Mouse (Mus musculus) ES-CJ7 (cell line): ENCODE results near the gene Mrps27.
A peak's percentile ranks its signal among the peaks of the same experiment; 100 is the strongest.

Experiments
- DNase-seq: peaks from one replicate; pipeline ENCODE4 v3.0.0; 2011; ENCODE audit warnings: low read depth, low spot score

The Mrps27 gene

DNA sequence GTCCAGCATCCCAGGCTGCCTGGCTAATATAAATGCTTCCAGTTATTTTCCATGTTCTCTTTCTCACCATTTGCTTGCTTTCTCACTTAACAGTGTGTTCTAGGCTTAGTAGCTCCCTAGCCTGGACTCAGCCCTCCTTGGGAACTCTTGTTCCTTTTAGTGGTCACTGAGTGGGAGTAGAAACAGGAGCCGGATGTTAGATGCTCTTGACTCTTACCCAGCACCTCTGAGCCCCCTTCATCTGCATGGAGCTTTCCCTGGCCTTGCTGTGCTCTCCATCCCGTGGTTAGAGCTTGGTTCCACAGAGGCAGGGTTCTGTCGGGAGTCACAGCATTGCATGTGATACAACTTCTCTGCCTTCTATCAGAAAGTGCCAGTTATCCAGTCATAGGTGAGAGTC is 7.0 kb downstream of the Mrps27 start:
- no peak for DNase-seq

DNA sequence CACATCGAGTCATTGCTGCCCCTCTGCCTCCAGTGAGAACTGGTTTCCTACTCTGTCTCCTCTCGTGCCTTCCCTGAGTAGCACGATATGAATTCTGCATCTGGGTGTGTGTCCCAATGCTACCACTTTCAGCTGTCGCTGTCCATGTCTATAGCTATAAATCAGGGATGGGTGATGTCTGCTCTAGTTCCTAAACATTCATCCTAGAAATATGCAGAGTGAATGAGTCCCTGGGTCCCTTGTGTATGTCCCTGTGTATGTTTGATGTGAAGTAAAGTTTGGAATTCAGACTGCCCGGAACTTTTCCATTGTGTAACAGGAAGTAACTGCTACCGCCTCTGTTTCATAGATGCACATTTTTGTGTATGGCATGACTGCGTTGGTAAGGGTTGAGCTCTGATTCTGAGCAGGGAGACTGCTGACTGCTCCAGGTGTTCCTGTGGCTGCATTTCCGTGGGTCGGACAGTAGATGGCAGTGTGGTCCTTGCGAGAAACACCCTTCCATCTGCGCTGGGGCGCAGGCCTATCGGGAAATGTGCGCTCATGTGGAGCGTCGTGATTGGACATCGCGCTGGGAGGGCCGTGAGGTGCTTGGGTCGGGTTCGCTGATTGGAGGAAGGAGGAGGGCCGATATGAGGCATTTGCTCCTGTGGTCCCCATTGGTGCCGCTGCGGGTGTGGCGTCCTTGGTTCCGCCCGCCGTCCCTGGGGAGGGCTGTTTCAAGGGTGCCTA is 8.3 kb downstream of the Mrps27 start:
- DNase-seq, result peak; percentile 99

DNA sequence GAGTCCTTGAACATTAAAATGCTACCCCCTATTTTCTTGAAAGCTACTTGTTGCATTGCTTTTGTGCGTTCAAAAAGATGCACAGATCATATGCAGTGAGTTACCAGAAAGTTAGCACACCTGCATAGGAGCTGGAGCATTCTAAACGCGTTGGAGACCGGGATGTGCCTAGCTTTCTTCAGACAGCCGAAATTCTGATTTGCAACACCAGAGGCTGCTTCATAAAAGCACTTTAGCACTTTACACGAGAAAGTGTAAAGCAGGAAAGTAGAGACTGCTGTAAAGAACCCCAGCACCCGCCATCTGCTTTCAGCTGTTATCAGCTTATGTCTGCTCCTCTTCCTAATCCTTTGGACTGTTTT is 8.9 kb downstream of the Mrps27 start:
- no peak for DNase-seq

DNA sequence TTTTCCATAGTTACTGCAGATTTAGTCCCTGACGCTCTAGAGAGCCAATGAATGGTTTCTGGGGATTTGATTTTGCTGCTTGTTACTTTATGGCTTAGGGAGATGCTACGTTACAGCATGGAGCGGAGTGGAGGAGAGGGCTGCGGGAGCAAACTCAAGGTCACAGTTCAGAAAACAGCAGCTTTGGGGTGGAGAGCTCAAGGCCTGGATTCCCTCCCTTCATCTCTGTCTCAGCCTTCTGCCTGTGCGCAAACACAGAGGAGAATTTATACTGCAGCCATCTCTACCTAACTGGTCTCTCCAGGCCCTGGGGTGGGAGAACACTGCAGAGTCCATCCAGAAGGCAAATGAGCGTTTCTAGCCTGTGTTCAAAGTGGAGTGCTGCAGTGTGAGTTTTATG is 10.5 kb downstream of the Mrps27 start:
- DNase-seq, result no peak

DNA sequence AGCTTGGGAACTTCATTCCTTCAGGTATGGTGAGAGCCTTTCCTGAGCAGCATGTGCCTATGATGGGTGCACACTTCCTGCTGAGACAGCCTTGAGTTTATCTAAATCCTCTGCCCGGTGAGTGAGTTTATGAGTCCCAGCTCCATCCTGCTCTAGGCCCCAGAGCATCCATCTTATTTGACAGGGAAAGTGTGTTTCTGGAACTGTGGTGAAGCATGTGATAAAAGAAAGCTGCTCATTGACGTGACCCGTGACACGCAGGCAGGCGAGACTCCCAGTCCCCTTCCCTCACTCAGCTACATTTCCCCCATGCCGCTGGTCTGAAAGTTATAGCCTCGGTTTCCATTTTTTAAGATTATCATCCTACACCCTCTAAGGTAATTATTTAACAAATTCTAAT is 11.3 kb downstream of the Mrps27 start:
- DNase-seq, result no peak

DNA sequence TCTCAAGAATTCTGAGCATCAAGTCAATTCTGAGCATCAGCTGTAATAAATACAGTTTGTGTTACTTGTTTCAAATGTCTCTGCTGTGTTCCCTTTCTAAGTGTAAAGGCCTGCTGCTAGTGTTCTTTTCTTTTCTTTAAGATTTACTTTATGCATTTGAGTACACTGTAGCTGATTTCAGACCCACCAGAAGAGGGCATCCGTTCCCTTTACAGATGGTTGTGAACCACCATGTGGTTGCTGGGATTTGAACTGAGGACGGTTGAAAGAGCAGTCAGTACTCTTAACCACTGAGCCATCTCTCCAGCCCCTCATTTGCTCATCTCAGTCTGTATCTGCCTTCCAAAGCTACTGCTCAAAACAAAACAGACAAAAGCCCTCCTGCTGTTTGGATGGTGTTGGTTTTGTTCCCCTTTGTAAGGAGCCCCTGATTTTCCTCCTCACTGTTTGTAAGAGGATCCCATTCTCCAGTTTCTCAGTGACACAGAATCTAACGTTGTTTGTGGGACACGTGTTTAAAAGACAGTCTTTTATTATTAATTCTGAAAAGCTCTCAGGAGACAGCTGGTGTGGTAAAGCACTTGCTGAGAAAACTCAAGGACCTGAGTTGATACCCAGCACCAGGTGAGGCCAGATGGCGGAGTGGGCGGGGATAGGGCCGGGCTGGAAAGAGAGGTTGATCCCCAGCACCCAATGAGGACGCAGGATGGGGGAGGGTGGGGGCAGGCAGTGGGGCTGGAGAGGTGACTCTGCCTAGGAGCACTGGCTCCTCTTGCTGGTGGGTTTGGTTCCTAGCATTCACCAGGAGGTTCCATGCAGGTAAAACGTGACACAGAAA is 12.1 kb downstream of the Mrps27 start:
- DNase-seq, result peak; percentile 88

DNA sequence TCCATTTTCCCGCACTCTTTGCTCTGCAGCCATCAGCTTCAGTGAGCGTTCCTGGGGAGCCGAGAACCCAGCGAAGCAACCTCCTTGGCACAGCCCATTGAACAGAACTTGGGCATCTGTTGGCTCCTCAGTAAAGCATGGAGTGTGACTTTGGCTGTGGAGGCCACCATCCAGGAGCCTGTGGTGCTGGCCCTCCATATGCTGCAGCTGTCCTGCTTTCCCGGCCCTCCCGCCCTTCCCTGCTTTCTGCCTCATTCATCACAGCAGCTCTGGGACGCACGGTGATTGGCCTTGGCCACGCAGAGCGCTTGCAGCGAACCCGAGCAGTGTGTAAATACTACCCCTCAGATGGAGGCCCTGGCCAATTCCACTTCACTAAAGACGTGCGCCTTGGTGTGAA is 14.3 kb downstream of the Mrps27 start:
- DNase-seq, result no peak

DNA sequence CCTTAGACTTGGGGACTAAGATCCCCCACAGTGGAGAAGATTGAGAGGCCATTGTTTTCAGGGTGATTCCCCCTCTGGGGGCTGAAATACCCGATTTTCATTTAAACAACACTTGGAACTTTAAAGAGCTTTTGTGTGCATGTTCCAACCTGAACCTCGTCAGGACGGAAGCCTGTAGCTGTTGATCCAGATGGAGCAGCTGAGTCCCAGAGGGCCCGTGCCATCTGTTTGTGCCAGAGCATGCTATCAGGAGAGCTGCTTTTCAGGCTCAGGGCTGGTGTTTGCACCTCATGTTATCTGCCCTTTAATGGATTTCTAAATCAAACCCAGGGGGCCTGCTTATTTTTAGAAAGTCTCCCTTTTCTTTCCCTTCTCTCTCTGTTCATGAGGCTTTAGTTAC is 19.3 kb downstream of the Mrps27 start:
- DNase-seq, result no peak

DNA sequence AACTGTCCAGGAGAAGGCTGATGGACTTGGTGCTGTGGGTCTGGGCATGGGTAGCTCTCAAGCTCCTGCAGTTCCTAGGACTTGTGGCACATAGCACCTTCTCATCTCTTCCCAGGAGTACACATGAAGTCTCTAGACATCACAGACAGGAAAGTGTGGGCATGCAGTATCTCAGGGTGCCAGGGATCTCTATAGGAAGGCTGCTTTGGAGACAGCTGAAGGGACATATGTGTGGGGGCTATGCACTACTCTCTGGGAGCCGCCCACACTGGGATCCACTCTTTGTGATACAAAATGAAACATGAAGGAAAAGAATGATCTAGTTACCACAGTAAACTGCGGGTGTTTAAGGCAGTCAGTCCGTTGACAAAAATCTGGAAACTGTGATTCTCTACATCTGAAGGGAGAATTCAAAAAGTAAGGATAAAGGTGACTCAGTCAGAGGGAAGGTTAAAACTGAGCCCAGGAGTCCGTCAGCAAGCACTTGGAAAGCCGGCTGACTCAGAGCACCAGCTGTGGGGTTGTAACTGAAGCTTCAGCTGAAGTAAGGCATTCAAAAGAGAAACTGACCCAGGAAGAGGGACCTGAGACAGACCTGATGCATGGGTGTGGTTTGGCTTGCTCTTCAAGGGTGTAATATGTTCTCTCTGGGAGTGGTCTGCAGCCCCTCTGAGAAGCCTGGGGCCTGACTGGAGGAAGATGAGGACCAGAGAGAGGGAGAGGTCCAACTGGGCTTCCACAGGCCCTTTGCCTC is 22.0 kb downstream of the Mrps27 start:
- no peak for DNase-seq

DNA sequence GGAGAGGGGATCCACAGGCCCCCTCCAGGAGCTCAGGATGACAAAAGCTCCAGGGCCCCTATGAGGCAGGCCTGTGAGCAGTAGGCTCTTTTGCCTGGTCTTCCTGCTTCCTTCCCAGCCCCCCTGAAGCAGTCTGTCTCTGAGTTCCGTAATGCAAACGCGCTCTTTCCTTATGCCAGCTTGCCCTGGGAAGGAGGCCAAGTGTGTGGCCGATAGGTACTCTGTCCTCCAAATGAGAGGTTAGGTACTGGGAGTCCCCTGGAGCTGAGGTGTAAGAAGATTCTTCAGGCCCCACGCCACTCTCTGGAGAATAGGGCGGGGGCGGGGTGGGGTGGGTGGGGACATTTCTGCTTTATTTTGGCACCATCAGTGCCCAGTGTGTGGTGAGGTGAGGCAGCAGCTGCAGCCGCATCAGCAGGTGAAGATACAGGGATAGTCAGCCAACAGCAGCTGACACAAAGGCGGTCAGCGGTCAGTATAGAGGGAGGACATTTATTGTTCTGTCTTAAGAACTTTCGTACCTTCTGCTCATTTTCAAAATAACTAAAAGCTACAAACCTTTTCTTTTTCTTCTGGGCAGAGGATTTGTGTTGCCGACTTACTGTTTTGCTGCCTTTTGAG is 23.1 kb downstream of the Mrps27 start:
- no peak for DNase-seq

DNA sequence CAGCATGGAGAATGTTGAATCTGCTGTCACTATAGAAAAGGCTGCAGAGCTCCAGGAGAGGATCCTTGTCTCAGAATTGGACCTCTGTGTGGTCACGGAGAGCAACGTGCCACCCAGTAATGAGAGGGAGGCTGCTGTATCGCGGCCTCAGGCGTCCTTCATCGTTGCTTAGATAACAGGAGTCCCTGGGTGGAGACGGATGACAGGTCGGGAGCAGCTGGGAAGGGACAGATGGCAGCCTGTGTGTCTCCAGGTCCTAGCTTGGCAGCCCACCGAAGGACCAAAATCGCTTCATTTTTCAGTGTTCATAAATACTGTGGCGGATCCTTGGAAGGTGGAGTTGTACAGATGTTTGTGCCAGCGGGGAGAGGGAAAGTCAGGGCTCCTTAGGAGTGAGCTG is 24.5 kb downstream of the Mrps27 start:
- DNase-seq, result no peak

DNA sequence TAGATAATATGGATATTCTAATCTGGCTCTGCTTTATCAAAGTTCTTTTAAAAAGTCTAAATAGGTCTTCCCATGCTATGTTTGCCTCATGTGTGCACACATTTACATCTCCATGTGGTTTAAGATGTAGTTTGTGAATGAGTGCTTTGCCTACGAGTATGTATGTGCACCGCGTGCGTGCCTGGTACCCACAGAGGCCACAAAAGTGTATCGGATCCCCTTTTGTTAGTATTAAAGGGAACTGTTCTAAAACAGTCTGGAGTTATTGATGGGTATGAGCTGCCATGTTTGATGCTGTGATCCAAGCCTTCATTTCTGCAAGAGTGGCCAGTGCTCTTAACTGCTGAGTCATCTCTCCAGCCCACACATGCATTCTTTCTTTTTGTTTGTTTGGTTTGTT is 26.7 kb downstream of the Mrps27 start:
- no peak for DNase-seq

DNA sequence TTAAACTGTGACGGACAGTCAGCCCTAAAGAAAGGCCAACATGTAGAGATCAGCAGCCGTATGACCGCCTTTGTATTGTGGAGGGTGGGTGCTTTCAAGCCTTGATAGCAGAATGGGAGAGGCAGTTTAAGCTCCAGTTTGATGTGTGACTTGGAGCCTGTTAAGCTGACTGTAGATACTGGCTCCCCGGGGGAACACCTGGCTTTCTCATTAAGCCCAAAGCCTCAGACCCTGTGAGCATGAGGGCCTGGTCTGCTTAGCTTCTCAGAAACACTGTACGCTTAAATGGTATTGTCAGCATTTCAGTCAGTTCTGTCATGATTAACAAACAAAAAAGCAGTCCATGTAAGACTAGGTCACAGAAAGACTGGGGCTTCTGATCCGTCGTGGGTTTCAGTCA is 29.1 kb downstream of the Mrps27 start:
- DNase-seq, result no peak

DNA sequence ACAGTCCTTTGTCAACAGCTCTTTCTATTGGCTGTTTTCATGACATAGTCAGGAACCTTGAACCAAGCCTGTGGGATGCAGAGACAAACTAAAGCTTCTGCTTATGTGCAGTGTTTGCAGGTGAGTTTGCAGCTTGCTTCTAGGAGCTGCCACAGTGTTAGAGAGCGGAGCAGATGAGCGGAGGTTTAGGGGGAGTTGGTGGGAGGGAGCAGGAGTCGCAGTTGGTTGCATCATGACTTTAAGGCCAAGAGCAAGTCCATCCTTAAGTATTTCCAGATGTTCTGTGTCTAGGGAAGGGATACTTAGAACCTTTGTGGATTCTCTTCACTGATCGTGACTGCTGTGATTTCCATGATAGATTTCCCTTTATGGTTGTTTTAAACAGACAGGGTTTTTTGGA is 29.6 kb downstream of the Mrps27 start:
- no peak for DNase-seq

DNA sequence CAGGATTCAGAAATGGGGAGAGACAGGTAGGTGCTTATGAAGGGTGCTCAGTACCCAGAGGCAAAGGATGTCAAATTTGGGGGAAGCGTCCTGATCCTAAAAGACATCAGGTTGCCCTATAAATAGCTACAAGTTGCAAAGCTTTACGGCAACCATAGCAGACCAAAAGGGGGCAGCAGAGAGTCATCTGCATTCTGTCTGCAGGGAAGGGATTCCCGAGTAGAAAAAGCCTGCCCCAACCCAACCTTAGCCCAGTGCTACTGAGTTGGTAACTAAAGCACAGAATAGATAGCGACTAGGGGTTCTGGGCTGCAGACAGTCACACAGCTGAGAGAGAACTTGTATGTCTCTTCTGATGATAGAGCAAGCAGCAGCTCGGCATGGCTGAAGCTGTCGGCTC is 31.0 kb downstream of the Mrps27 start:
- peak; percentile 75 for DNase-seq

DNA sequence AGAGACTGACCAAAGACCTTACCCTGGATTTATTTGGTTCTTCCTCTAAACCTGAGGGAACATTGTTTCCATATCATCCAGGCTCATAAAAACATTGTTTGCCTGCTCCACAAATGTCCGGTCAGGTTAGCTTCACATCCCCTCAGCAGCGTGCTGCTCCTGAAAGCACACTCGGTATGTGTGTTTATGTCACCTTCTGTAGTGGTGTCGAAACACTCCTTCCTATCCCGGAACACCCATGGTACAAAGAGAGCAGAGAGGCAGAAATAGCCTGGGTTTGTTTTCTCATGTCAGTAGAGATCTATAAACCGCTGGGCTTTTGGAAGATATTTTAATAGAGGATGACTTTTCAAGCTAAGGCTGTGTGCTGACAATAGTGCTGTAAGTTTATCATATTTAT is 32.5 kb downstream of the Mrps27 start:
- no peak for DNase-seq

DNA sequence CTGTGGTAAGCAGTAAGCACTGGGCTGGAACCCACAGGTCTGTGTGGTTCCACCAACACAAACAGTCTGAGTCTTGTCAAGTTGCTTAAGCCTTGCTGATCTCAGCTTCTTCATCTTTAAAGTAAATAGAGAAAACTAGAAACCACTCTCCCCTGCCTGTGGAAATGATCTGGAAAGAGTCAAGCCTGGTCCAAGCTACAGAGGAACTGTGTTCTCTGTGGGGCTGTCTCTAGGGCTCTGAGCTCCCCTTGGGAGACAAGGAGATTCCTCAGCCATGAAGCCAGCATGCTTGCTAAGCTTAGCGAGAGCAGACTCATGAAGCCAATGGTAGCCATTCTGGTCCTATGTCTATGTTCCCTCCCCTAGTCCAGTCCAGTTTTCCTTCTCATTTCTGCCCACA is 33.6 kb downstream of the Mrps27 start:
- DNase-seq, result no peak

DNA sequence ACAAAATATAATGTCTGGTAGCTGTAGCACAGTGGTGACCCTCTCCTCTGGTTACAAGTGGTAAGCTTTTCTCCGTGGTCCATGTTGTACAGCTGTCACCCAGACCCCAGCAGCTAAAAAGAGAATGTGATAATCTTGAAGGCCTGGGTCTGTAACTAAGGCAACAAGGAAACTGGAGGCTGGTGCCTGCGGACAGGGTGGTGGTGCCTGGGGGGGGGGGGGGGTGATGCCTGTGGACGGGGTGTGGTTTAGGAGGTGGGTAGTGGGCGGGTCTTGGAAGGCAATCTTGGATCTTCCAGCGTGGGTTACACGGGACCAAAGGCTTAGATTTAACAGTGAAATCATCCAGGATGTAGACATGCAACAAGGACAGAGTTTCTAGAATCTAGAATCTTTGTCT is 37.8 kb downstream of the Mrps27 start:
- peak; percentile 11 for DNase-seq

DNA sequence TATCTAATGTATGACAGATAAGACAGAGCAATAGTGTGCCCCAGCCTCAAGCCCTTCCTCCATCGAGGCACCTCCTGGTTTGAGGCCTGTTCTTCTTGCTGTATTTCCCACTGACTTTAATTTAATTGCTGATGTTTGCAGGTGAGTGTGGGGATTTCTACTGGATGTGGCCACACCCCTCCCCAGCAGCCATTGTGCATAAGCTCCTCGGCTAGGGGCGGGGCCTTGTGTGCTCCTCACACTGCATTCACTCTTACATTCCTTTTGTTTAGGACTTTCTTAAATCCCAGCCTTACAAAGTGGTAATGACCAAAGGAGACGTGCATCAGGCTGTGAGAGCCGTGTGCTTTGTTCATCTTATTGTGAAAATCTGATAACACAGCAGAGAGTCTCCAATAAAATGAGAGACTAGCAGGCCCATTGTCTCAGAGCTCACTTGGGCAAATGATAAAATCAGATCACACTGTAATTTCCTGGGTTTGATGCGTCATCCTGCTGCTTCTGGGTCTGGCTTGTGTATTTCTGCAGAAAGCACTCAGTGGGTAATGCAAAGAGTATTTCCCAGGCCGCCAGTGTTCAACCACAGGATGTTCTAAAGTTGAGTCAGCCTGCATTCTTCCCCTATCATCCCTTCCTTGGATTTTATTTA is 40.1 kb downstream of the Mrps27 start:
- no peak for DNase-seq

DNA sequence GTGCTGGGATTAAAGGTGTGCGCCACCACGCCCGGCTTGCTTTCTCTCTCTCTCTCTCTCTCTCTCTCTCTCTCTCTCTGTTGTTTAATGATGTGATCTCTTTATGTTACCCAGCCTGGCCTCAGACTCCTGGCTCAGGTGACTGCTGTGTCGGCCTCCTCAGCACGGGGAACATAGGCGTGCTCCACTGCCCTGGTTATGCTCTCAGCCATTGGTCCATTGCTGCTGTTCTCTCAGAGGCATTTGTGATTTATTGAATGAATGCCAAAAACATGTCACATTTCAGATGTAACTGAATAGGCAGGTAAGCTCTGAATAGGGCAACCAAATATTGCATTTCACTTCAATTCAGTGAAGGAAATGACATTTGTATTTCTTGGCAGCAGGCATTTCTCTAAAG is 41.3 kb downstream of the Mrps27 start:
- DNase-seq, result no peak

DNA sequence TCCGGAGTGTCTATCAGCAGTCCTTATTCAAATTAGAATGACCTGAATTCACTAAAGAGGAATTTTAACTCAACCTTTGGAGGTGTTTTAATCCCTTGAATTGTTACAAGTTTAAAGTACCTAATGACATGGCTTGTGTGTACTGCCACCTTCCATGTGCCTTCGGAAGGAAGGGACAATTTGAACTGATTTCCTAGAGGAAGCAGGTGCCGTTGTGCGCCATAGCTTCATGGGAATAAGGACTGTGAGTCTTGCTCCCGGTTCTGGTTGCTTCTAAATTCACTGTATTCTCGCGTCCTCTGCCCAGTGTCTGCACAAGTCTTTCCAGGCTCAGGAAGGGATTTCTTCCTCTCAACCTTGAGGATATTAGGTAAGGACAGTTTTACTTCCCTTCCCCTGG is 41.8 kb downstream of the Mrps27 start:
- DNase-seq, result no peak
